Mouse (Mus musculus) limb, embryonic 14.5 days (tissue): Measurements from ENCODE around the gene Cd81. TPM values are rescaled to one million over a fixed set of nuclear protein-coding genes. Genes with fewer than 3 reads are reported as not detected.

Experiments used
- ATAC-seq: fragments of 200-750 bp; cut with Nextera tagmentation; 2 replicates; pipeline ENCODE4 v1.8.0; 2017; ENCODE audit warnings: low read depth, moderate number of reproducible peaks, moderate TSS enrichment; ENCODE audit not compliant: low FRiP score
- DNase-seq: peaks from one replicate; pipeline ENCODE4 v3.0.0-alpha.2; 2015; ENCODE audit warnings: low spot score
- H3K27ac ChIP-seq: fragments of 300-500 bp; sonication (generic); replicated peaks from 2 replicates; pipeline ENCODE4 v1.5.1; 2014; ENCODE audit warnings: low read depth, mild to moderate bottlenecking, low read length, moderate library complexity, mixed read lengths
- H3K27me3 ChIP-seq: fragments of 300-500 bp; sonication (generic); 2 replicates; pipeline ENCODE4 v1.6.1; 2014; ENCODE audit warnings: low read length, mixed read lengths; ENCODE audit not compliant: control insufficient read depth, insufficient read depth
- H3K36me3 ChIP-seq: fragments of 300-500 bp; sonication (generic); 2 replicates; pipeline ENCODE4 v1.6.1; 2014; ENCODE audit warnings: mild to moderate bottlenecking, low read length, moderate library complexity, mixed read lengths; ENCODE audit not compliant: control insufficient read depth, insufficient read depth
- H3K4me1 ChIP-seq: fragments of 300-500 bp; sonication (generic); 2 replicates; pipeline ENCODE4 v1.6.1; 2014; ENCODE audit warnings: antibody characterized with exemption, low read length, mixed read lengths; ENCODE audit not compliant: control insufficient read depth, insufficient read depth
- H3K4me2 ChIP-seq: fragments of 300-500 bp; sonication (generic); replicated peaks from 2 replicates; pipeline ENCODE4 v1.6.1; 2014; ENCODE audit warnings: low read depth, mild to moderate bottlenecking, low read length, moderate library complexity; ENCODE audit not compliant: severe bottlenecking
- H3K4me3 ChIP-seq: fragments of 300-500 bp; sonication (generic); replicated peaks from 2 replicates; pipeline ENCODE4 v1.5.1; 2014; ENCODE audit warnings: low read length
- H3K9ac ChIP-seq: fragments of 300-500 bp; sonication (generic); 2 replicates; pipeline ENCODE4 v1.6.1; 2014; ENCODE audit warnings: mild to moderate bottlenecking, low read depth, low read length, moderate library complexity; ENCODE audit not compliant: severe bottlenecking
- H3K9me3 ChIP-seq: fragments of 300-500 bp; sonication (generic); 2 replicates; pipeline ENCODE4 v1.6.1; 2016; ENCODE audit warnings: low read length; ENCODE audit not compliant: control insufficient read depth
- POLR2A ChIP-seq: fragments of 200-500 bp; IDR thresholded peaks from 2 replicates; pipeline ENCODE4 v1.8.0; 2012; ENCODE audit warnings: inconsistent platforms, mild to moderate bottlenecking, moderate library complexity, borderline replicate concordance; ENCODE audit not compliant: insufficient read depth, insufficient read length; ENCODE audit errors: extremely low read depth
- WGBS: fragments of 180-500 bp; shearing (Covaris S2); extraction: QIAGEN DNeasy Blood & Tissue Kit; methylation state at CpG from one replicate; pipeline ENCODE4 v1.1.7; 2014; 5-methylcytosine and 5-hydroxymethylcytosine counted together
- polyA plus RNA-seq, 2 experiments: library from polyadenylated mRNA; depleted of rRNA in 1 of 2; stranded (reverse) in 1 of 2; unstranded in 1 of 2; fragments of >200 nt; fragmentation: Nextera tagmentation in 1 of 2; extraction: Ambion mirVana in 1 of 2; gene quantifications; 2 replicates each; pipeline versions ENCODE4 v1.2.1 to v1.2.3; 2012 to 2014

Gene Cd81
- polyA plus RNA-seq, 2 experiments, result 456 to 658 TPM

DNA sequence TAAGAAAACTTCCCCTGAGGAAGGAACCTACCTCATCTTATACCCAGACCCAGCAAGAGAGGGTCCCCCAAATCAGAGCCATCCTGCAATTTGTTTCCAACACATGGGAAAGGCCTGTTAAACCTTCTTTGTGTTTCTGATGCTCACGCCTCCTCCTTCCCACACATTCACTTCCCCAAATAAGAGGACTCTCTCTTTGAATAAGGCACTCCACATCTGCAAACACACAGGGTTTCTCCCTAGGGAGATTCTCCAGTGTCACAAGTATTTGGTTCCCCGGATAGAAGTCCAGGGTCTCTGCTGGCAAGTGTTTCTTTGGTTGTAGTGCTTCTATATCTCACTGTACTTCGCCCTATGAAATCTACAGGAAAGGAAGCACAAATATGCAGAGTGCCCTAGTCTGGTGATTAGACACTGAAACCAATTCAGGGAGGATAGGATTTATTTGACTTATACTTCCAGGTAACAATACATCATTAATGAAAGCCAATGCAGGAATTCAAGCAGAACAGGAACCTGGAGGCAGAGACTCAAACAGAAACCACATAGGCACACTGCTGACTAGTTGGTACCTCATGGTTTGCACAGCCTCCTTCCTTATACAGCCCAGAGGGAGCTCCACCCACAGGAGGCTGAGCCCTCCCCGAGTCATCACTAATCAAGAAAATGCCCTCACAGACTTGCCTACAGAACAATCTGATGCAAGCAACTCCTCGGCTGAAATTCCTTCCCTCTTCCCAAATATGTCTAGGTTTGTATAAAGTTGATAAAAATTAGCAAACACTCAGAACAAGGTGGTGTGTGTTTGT is 31.0 kb upstream of the Cd81 start:
- no peak for ATAC-seq
- no peak for DNase-seq
- H3K27me3 ChIP-seq, result no peaks in the 10 kb centered on the region
- TF ChIP-seq POLR2A, result no peak
- peaks cover 3% of the 10 kb centered on the region; the same call in 1 of the 2 replicates for H3K4me1 ChIP-seq
- H3K4me2 ChIP-seq, result no peak overlapping the region
- no peaks in the 10 kb centered on the region for H3K36me3 ChIP-seq
- no peaks in the 10 kb centered on the region for H3K9me3 ChIP-seq
- no peak overlapping the region for H3K27ac ChIP-seq
- WGBS, result 59% methylated on average over 5 of the region's 5 CpGs
- no peak overlapping the region for H3K4me3 ChIP-seq
- no peak overlapping the region for H3K9ac ChIP-seq

DNA sequence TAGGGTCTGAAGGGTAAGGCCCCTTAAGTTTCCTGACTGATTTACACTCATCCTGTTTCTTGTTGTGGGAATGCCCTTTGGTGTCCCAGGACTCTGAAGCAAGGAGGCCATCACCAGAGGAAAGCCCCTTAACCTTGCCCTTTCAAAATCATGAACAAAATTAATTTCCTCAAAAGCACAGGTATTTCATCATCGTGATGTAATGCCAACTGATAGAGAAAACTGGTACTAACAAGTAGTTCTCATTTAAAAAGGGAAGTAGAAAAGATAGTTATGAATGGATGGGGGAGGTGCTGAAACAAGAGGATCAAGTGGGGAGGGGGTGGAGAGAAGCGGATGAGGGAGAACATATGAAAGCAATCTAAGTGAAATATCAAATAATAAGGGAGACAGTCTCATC is 29.0 kb upstream of the Cd81 start:
- Histone ChIP-seq H3K4me3 (no peak overlapping the region), H3K27ac (no peak overlapping the region), H3K36me3 (no peaks in the 10 kb centered on the region), H3K9ac (no peak overlapping the region), H3K27me3 (no peaks in the 10 kb centered on the region), H3K9me3 (no peaks in the 10 kb centered on the region), H3K4me1 (no peaks in the 10 kb centered on the region), H3K4me2 (no peak overlapping the region)
- ATAC-seq, result no peak
- DNase-seq, result no peak
- 89% methylated on average over 2 of the region's 2 CpGs for WGBS
- no peak for TF ChIP-seq POLR2A

DNA sequence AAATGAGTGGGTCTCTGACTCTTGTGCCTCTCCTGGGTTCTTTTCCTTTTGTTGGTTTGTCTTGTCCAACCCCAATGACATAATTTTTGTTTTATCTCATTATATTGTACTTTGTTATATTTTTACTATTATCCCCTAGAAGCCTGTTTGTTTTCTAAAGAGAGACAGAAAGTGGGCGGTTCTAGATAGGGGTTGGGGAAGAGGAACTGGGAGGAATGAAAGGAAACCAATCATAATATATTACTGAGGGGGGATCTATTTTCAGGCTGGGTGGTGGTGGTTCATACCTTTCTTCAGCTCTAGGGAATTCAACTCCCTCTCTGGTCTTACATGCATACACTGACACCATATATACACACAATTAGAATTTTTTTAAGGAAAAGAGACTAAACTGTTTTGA is 28.2 kb upstream of the Cd81 start:
- H3K36me3 ChIP-seq, result peaks cover 5% of the 10 kb centered on the region; the same call in 1 of the 2 replicates
- no peaks in the 10 kb centered on the region for H3K27me3 ChIP-seq
- 88% methylated on average over 1 of the region's 1 CpGs for WGBS
- ATAC-seq, result no peak
- no peak overlapping the region for H3K4me2 ChIP-seq
- no peak overlapping the region for H3K27ac ChIP-seq
- TF ChIP-seq POLR2A, result no peak
- DNase-seq, result no peak
- H3K4me1 ChIP-seq, result no peaks in the 10 kb centered on the region
- H3K9ac ChIP-seq, result no peak overlapping the region
- H3K9me3 ChIP-seq, result no peaks in the 10 kb centered on the region
- H3K4me3 ChIP-seq, result no peak overlapping the region

DNA sequence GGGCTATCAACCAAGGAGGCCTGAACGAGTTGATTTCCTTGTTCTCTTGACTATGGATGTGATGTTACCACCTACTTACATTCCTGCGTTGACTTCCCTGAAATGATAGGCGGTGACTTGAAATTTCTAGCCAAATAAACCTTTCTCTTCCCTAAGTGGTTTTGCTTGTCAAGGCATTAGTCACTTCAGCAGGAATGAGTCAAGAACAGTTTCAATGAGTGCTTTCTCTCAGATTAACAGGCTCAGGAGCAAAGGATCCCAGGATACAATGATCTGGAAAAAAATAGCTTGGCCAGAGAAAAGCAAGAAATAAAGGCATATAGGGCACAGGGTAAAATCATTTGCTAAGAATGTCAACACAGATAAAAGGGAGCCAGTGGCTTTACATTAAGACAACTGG is 27.0 kb upstream of the Cd81 start:
- Histone ChIP-seq H3K4me1 (no peaks in the 10 kb centered on the region), H3K27ac (no peak overlapping the region), H3K36me3 (peaks cover 5% of the 10 kb centered on the region; the same call in 1 of the 2 replicates), H3K27me3 (no peaks in the 10 kb centered on the region), H3K4me2 (no peak overlapping the region), H3K4me3 (no peak overlapping the region), H3K9me3 (no peaks in the 10 kb centered on the region), H3K9ac (no peak overlapping the region)
- 91% methylated on average over 3 of the region's 3 CpGs for whole genome bisulfite sequencing
- DNase-seq (no peak), ATAC-seq (no peak)
- TF ChIP-seq POLR2A, result no peak

DNA sequence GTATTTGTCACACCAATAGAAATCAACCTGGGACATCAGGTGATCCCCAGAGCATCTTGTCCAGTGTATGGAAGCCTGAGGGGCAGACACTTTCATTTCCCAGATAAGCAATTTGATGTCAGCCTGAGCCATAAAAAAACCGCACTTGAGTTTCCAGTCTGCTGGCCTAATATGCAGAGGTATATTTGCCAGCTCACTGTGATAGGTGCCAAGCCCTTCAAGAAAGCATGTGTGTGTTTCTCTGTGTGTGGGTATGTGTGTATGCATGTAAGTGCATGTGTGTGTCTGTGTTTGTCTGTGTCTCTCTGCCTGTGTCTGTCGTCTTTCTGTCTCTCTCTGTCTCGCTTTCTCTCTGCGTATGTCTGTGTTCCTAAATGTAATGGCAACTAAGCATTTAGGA is 25.3 kb upstream of the Cd81 start:
- ATAC-seq, result no peak
- no peak for DNase-seq
- Histone ChIP-seq H3K36me3 (peaks cover 9% of the 10 kb centered on the region; the same call in 1 of the 2 replicates), H3K27ac (no peak overlapping the region), H3K4me1 (no peaks in the 10 kb centered on the region), H3K9ac (no peak overlapping the region), H3K27me3 (no peaks in the 10 kb centered on the region), H3K4me2 (no peak overlapping the region), H3K9me3 (no peaks in the 10 kb centered on the region), H3K4me3 (no peak overlapping the region)
- WGBS, result 89% methylated on average over 4 of the region's 4 CpGs
- no peak for TF ChIP-seq POLR2A
